Mouse (Mus musculus) layer of hippocampus, adult 11-12 months (tissue): ENCODE results near the gene Chil4.
"Not testable (repeated sequence)": the region's sequence is repeated elsewhere in the genome, so short reads cannot be mapped to it uniquely, and the experiment has no call there.

Experiments
- DNase-seq: peaks from one replicate; pipeline ENCODE4 v3.0.0; 2022; ENCODE audit warnings: low spot score

Chil4 gene

DNA sequence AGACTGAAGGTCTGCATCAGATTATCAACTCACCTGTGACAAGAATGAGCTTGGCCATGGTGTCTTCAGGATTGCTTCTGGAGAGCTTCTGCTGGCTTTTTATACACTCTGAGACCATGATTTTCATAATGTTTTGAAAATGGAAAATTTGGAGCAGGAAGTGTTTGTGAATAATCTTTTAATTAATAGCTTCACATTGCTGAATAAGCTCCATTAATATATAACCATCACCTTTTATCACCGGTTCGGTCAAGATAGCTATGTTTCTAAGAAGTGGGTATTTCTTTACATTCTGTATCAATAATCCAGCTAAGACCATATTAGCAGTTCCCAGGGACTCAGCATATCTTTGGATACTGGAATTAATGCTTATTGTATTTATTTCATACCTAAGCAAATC lies at the start of gene Chil4:
Gene Chil4, minus strand, starts transcription at position 101 of the 400 bp plus-strand sequence.
- no peak for DNase-seq

DNA sequence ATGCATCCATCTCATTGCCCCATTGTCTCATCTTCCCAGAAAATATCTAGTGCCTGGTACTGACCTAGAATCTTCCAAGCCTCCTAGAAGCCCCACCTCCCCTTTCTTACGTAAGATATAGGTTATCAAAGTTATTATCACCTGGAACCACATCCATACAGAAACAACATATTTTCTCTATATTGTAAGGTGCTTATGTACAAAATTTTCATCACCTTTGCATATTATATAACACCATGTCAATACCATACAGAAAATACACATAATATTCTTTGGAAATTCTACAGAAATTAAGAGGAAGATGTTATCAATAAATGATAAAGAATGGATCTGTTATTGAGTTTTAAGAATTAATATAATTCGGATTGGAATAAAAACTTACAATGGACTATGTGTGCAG lies 46.5 kb upstream of the Chil4 start:
- DNase-seq: no peak

DNA sequence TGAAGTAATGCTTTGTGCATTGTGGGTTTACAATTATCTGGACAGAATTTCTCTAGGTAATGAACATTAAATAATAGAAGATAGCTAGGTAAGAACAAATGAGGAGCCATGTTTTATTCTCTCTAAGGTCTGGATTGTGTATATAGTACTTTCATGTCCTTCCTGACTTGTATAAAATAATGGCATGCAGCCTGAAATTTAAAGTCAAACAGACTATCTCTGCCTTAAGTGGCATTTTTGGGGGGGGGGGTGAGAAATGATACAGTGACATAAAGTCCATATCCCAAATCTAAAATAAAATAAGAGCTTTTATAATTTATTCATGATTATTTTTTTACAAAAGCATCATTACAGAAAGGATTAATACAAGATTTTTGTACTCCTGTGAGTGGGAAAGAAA lies 45.5 kb upstream of the Chil4 start:
- no peak for DNase-seq

DNA sequence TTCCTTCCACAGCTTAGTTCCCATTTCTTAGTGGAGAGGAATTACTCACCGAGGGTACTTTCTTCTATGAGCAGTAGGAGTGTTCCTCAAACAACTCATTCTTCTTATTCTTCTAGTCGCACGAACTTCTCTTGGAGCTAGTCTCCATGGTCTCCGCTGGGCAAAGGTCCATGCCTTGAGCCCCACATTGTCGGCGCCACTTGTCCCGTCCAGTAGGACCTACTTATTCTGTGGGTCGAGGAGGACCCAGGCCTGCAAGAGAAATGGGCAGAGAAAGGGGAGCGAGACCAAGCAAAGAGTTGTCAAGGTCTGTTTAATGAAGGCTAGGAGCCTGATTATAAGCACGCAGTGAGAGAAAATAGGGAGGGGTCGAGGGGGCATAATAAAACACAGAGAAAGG lies 37.8 kb upstream of the Chil4 start:
- not testable (repeated sequence) for DNase-seq

DNA sequence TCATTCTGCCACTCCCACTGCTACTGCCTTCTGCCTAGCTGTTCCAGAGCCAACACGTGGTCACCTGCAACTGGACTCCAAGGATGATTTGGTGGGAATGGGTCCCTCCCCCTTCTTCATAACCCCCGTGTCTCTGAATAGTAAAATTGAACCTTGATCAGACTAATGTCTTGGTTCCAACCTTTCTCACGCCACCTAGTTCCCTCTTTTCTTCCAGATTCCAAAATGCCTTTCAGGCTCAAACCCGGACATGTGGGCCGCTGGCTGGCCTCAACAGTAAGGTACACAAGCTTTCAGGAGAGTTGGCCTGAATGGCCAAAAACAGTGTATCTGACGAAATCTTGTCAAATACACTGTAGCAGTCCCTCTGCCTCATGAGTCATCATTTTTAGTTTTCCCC lies 33.4 kb upstream of the Chil4 start:
- no peak for DNase-seq

DNA sequence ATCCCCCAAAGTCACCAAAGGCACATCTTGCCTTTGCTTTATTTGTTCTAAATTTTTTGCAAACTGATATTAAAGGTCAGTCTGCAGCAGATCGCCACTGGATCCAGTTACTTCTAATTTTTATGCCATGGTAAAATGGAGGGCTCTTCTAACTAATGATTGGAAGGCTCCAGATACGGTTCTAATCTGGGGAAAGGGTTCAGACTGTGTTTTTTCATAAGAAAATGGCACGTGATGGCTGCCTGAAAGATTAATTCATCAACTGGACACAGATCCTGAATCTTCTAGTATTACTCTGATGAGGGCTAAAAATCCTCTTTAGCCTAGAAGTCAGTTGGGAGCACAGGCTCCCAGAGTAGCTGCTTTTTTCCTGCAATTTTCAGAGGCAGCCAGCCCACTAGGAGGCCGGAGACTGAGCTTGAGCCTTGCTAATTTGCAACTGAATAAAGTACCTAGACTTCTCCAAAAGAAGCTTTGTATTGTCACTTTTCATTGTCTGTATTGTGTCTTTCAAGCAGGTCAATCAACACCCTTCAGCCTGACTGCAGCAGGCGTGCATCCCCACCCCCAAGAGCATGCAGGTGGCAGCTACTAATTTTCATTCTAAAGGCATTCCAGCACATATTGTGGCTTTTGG lies 31.6 kb upstream of the Chil4 start:
- DNase-seq: not testable (repeated sequence)

DNA sequence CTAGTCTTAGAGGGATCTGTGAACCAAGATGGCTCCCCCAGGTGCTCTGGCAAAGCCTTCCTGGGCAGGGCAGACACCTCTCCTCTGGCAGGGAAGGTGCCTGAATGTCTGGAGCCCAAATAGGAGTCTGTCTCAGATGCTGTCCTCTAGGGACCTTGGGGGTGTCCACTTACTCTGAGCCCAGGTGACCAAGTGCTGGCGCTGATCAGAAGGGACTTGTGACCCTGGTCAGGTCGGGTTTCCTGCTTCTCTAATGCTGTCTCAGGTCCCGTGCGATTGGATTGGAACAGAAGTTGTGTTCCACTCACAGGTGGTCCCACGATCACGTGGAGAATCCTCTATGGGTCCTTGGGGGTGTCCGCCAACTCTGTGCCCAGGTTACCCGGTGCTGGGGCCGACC lies 28.1 kb upstream of the Chil4 start:
- not testable (repeated sequence) for DNase-seq

DNA sequence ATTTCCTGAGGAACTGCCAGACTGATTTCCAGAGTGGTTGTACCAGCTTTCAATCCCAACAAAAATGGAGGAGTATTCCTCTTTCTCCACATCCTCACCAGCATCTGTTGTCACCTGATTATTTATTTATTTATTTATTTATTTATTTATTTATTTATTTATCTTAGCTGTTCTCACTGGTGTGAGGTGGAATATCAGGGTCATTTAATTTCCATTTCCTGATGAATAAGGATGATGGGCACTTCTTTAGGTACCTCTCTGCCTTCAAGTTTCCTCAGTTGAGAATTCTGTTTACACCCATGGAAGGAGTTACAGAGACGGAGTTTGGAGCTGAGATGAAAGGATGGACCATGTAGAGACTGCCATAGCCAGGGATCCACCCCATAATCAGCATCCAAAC lies 20.9 kb upstream of the Chil4 start:
- DNase-seq: not testable (repeated sequence)

DNA sequence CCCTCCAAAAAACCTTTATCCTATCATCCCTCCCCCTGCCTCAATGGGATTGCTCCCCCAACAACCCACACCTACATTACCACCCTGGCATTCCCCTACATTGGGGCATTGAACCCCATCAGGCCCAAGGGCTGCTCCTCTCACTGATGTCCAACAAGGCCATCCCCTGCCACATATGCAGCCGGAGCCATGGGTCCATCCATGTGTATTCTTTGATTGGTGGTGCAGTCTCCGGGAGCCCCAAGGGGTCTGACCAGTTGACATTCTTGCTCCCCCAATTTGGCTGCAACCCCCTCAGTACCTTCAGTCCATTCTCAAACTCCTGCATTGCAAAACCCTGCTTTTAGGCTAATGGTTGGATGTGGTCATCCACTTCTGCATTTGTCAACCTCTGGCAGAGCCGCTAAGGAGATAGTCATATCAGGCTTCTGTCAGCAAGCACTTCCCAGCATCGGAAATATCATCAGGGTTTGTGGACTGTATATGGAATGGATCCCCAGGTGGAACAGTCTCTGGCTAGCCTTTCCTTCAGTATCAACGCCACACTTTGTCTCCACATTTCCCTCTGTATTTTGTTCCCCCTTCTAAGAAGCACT lies 20.0 kb upstream of the Chil4 start:
- DNase-seq: no peak

DNA sequence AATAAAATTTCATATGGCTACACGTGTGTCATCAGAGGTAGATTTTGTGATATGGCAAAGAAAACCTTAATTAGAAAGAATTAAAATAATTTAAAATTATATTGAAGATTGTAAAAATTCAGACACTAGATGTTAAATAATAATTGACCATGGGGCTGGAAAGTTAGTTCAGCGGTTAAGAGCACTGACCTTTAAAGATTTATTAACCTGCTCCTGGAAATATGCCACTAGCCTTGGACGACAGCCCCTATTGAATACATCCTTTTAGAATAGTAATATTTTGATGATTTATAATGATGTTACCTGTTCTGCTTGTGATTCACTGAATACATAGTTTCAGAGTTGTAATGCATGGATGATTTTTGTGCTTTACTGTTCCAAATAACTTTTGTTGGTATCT lies 4.1 kb upstream of the Chil4 start:
- DNase-seq: not testable (repeated sequence)

DNA sequence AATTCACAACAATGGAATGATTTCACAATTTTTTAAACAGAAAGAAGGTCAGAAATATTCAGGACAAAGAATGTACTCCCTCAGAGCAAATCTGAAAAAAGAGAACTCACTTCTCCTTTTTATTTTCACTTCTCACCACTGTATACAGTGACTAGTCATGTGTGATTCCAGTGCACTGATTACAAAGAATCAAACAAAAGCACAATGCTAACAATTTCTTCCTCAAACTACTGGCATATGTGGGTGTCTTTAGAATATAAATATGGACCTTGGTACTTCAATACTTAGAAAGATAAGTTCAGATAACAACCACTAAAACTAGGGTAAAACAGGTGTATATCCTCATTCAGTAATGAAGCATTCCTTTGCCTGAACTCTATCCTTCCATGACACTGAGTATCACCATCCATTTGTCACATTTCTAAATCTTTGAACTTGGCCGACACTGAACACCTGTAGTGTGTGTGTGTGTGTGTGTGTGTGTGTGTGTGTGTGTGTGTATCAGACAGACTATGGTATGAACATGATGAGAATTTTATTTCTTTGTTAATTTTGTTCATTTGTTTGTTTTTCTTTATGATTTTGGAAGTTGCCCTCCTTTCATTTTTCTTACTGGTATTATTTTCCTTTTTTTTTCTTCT lies 2.4 kb upstream of the Chil4 start:
- no peak for DNase-seq

DNA sequence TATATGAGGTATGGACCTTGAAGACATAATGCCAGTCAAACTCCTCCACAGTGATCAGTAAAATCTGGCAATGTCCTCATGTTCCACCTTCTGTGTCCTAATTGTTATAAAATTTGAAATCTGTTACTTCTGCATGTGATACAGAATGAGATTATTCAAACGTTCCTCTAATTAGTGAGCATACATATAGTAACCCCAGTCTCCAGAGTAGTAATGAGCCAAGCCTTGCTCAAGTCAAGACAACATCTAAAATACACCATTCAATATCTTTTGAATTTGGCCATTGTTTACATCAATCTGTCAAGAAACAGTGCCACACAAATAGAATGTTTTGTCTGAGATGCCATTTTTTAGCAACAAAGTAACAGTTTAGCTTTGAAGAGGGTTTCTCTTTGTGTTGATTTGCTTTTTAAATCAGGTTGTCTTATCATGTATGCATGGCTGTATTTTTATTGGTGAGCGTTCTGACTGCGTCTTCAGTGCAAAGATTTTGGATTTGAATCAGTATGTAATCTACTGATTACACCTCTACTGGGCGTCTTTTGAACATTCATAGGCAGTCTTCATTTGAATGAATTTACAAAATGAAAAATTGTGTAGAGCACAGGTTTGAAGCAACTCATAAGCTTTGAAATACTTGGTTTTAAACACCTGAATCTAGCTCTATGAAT lies 888 bp downstream of the Chil4 start:
- not testable (repeated sequence) for DNase-seq

DNA sequence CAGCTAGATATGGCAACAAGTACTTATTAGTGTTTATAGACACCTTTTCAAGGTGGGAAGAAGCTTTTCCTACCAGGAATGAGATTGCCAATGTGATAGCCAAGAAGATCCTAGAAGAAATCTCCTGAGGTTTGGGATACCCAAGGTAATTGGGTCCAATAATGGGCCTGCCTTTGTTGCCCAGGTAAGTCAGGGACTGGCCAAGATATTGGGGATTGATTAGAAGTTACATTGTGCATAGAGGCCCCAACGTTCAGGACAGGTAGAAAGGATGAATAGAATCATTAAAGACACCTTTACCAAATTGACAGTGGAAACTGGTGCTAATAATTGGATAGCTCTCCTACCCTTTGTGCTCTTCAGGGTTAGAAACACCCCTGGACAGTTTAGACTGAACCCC lies 21.3 kb downstream of the Chil4 start:
- not testable (repeated sequence) for DNase-seq

DNA sequence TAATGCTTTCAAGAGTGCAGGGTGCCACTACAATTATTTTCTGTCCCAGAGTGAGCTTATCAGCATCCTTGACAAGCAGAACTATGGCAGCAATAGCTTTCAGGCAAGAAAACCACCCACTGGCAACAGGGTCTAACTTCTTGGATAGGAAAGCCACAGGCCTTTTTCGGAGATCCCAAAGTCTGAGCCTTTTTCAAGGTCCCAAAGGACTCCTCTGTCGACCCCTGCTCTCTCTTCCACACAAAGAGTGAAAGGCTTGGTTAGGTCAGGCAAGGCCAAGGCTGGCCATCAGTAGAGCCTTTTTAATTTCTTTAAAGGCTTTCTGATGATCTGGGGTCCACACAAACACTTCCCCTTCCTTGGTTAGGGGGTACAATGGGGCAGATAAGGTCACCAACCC lies 22.1 kb downstream of the Chil4 start:
- DNase-seq: not testable (repeated sequence)

DNA sequence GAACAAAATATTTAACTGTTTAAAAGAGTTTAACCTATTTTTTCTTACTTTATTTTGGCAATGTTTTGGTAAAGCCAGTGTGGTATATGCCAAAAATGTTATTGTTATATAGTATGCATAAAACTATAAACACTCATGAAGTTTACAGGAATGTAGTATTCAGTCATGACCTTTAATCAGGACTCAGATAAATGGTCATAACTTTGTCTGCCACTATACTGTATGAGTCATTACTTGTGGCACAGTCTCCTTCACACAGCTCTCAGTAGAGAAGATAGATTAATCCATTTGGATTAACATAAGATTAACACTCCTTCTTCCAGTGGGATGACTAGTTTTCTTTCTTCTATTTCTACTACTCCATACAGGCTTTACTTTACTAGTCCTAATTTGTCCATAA lies 23.0 kb downstream of the Chil4 start:
- no peak for DNase-seq

DNA sequence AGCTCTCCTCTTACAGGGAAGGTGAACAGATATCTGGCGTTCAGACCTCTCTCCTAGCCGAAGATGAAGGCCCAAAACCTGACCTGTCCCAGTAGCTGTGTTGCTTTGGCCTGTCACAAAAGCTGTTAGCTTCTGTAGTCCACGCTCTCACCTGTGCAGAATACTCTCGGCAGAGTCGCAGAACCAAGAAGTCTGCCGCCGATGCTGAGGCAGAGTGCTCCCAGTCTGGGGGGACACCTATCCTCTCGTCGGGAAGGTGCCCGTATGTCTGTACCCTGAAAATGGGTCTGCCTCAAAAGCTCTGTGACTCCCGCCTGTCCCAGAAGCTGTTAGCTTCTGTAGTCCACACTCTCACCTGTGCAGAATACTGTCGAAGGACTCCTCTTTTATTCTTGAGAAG lies 23.8 kb downstream of the Chil4 start:
- no peak for DNase-seq

DNA sequence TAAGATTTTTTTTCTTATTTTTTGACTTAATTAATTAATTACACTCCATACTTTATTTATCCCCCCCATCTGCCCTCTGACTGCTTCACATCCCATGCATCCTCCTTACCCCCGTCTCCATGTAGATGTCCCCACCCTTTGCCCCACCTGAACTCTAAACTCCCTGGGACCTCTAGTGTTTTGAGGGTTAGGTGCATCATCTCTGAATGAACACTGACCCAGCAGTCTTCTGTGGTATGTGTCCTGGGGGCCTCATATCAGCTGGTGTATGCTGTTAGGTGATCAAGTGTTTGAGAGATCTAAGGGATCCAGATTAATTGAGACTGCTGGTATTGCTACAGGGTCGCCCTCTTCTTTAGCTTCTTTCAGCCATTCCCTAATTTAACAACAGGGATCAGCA lies 31.3 kb downstream of the Chil4 start:
- no peak for DNase-seq

DNA sequence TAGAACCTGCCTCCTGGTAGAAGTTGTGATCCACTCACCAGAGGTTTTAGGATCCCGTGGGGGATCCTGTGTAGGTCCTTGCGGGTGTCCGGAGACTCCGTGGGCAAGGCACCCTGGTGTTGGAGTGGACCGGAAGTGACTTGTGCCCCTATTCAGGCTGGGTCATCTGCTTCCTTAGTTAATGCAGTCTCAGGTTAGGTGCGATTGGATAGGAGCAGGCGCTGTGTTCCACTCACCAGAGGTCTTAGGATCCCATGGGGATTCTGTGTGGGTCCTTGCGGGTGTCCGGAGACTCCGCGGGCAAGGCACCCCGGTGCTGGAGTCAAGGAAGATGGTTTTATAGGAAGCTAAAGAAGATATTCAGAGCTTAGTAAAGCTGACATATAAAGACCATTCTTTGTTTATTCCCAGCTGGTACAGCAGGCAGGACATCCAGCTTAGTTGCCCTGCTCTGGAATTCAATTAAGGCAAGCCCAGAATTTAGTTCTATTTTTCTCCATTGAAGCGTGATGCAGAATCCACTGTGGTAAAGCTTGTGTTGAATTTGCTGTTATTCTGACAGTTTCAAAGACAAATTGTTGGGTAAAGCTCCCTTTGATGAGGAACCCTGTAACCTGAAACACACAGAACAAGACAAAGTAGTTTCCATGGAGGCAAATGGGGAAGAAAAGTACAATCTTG lies 41.7 kb downstream of the Chil4 start:
- DNase-seq: no peak

DNA sequence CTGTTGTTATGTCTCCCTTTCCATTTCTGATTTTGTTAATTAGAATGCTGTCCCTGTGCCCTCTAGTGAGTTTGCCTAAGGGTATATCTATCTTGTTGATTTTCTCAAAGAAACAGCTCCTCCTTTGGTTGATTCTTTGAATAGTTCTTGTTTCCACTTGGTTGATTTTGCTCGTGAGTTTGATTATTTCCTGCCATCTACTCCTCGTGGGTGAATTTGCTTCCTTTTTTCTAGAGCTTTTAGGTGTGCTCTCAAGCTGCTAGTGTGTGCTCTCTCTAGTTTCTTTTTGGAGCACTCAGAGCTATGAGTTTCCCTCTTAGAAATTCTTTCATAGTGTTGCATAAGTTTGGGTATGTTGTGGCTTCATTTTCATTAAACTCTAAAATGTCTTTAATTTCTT lies 44.3 kb downstream of the Chil4 start:
- not testable (repeated sequence) for DNase-seq

DNA sequence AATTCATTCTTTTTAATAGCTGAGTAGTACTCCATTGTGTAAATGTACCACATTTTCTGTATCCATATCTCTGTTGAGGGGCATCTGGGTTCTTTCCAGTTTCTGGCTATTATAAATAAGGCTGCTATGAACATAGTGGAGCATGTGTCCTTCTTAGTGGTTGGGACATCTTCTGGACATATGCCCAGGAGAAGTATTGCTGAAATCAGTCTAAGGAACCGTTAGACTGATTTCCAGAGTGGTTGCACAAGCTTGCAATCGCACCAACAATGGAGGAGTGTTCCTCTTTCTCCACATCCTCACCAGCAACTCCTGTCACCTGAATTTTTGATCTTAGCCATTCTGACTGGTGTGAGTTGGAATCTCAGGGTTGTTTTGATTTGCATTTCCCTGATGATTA lies 46.8 kb downstream of the Chil4 start:
- not testable (repeated sequence) for DNase-seq

DNA sequence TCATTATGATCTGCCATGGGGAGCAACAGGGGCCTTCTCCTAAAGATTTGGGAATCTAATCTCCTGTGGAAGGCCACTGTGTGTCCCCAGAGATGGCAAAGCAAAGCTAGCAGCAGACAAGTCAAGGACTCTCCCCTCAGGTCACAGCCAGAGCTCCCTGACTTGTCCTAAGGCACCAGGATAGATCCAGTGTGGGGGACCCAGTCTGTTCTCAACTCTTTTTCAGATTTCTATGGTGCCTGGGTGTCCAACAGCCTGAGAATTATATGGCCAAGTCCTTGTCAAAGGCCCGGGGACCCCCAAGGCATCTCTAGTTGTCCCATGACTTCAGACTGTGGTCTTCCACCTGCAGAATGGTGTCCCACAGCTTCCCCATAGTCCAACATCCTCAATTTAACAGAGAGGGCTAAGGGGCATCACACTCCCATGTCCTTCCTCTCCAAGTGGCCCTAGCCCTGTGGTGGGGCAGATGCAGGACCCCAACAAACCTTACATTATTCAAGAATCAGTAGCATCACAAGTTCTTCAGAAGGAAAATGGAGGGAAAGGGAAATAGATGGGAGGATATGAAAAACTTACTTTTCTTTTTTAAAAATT lies 48.1 kb downstream of the Chil4 start:
- DNase-seq: no peak

DNA sequence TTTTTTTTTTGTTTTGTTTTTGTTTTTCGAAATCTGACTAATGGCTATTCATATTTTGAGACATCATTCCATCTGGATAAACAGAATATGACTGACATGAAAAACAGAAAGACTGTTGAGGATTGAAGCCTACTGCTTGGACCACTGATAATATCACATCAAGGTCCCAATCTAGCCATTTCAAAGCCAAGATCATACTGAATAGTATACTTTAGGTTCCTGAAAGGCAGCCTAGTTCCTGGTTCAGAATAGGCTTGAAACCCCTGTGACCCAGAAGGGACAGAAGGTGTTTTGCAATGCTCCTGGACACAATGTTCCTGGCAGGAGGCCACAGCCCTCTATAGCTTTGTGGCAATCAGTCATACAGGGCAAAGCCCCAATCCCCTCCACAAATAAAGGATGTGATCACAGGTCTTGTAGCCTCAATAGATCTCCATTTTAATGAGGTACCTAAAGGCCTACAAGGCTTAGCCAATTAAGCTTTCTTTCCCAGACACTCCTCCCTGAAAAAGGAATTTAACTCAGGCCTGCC lies 48.7 kb downstream of the Chil4 start:
- no peak for DNase-seq
